22 mouse cellular contexts compared by ENCODE assay signal in the genomic region with DNA sequence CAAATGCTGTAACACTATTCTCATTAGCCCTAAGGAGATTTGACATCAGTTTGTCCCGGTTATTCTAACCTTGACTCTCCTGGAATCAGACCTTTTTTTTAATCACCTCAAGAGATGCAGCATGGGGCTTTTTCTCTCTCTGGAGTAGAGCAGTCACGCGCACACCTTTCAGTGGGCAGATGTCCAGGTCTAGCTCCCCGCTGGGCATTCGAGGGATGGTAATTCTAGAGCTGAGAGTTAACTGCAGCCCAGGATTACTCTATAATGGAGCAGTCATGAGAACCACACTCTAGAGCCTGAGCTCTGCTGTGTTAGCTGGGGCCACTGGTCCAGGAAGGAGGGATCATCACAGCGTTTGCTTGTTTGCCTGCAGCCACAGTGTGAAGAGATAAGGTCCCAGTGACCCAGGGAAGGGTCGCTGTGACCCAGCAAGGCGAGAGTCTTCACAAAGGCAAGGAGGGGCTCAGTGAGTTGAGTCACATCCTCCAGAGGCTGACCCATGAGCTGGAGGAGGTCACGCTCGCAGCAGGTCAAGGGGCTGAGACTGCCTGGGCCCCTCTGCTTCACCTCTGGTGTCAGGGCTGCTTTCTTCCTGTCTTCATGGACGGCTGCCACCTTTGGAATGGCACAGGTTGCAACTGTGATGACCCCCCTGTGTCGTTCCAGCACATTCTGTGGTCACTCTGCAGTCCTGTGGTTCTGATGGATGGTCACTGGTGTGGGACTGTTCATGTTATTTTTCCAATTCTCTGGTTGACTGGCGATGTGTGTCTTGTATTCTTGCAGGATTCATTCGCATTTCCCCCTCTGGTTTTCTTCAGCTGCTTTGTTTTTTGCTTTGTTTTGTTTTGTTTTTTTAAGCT. TPM values are rescaled to one million over a fixed set of nuclear protein-coding genes. Genes with fewer than 3 reads are reported as not detected.
DNase-seq lines count a peak whose midpoint lies in the region; ATAC-seq and TF ChIP-seq lines count a peak whose summit lies in the region.
"Had no signal": no experiment of that assay in that cellular context is flagged by ENCODE, and none has a peak within 500 bp of the region (broad histone marks: within the 10 kb centered on the region; RNA-seq: fewer than 3 reads in every experiment).

No protein-coding gene starts in this region.

- peaks cover 22% of the 10 kb centered on the region for H3K4me1 ChIP-seq in kidney, embryonic 15.5 days
- peaks cover 9% of the 10 kb centered on the region; the same call in 1 of the 2 replicates for H3K4me1 ChIP-seq in kidney, adult 2 months (ENCODE audit: control insufficient read depth, insufficient read depth, low read length)
- H3K4me1 ChIP-seq in limb, embryonic 10.5 days, result peaks cover 5% of the 10 kb centered on the region; the same call in 1 of the 2 replicates
- H3K4me1 ChIP-seq: embryonic facial prominence, embryonic 12.5 days; forebrain, embryonic 15.5 days; hindbrain, embryonic 12.5 days; neural tube, embryonic 15.5 days had no signal

- no peak overlapping the region for H3K9ac ChIP-seq in kidney, embryonic 15.5 days
- H3K9ac ChIP-seq: embryonic facial prominence, embryonic 12.5 days; forebrain, embryonic 15.5 days; hindbrain, embryonic 12.5 days; liver, postnatal 0 days; neural tube, embryonic 15.5 days had no signal

- H3K27ac ChIP-seq in kidney, embryonic 15.5 days, result no peak overlapping the region
- H3K27ac ChIP-seq in kidney, adult 2 months (ENCODE audit: insufficient read depth, low read depth, low read length), result no peak overlapping the region
- H3K27ac ChIP-seq in limb, embryonic 10.5 days, result no peak overlapping the region
- H3K27ac ChIP-seq: embryonic facial prominence, embryonic 12.5 days; forebrain, embryonic 15.5 days; hindbrain, embryonic 12.5 days; neural tube, embryonic 15.5 days; stomach, postnatal 0 days had no signal

- ATAC-seq in kidney, embryonic 15.5 days (replicated peaks; ENCODE audit: low FRiP score), result no peak; the same call in 1 of the 2 replicates
- ATAC-seq: forebrain, embryonic 15.5 days; liver, postnatal 0 days had no signal

- 31% methylated on average over 14 of the region's 14 CpGs for WGBS in kidney, embryonic 15.5 days
- 24% methylated on average over 14 of the region's 14 CpGs for WGBS in kidney, adult 2 months
- 58% methylated on average over 14 of the region's 14 CpGs for WGBS in limb, embryonic 10.5 days

- no peaks in the 10 kb centered on the region for H3K36me3 ChIP-seq in kidney, embryonic 15.5 days
- no peaks in the 10 kb centered on the region for H3K36me3 ChIP-seq in kidney, adult 2 months (ENCODE audit: control insufficient read depth, insufficient read depth, low read length)
- no peaks in the 10 kb centered on the region for H3K36me3 ChIP-seq in limb, embryonic 10.5 days
- H3K36me3 ChIP-seq: embryonic facial prominence, embryonic 12.5 days; forebrain, embryonic 15.5 days; hindbrain, embryonic 12.5 days; neural tube, embryonic 15.5 days had no signal

- no peaks in the 10 kb centered on the region for H3K9me3 ChIP-seq in kidney, embryonic 15.5 days (replicated peaks)
- no peaks in the 10 kb centered on the region for H3K9me3 ChIP-seq in limb, embryonic 10.5 days (replicated peaks)
- H3K9me3 ChIP-seq: embryonic facial prominence, embryonic 12.5 days; forebrain, embryonic 15.5 days; hindbrain, embryonic 12.5 days; neural tube, embryonic 15.5 days had no signal

- H3K4me3 ChIP-seq in kidney, embryonic 15.5 days (replicated peaks), result no peak overlapping the region
- H3K4me3 ChIP-seq in kidney, adult 2 months (ENCODE audit: insufficient read depth, low read depth, low read length), result no peak overlapping the region
- H3K4me3 ChIP-seq in limb, embryonic 10.5 days, result no peak overlapping the region
- H3K4me3 ChIP-seq: embryonic facial prominence, embryonic 12.5 days; forebrain, embryonic 15.5 days; hindbrain, embryonic 12.5 days; neural tube, embryonic 15.5 days had no signal

- no peak for TF ChIP-seq POLR2A in kidney, adult 2 months (IDR thresholded peaks at IDR 0.05; ENCODE audit: low read depth, low read length)

- DNase-seq in kidney, adult 18-20 months, result peak; percentile 16
- peak; percentile 14 for DNase-seq in embryo, embryonic 9.5 days (ENCODE audit: extremely low spot score)
- peak; percentile 56 for DNase-seq in kidney, adult 2 months
- DNase-seq in kidney, postnatal 25 days, result peak; percentile 27 to 55
- no peak for DNase-seq in right cerebral cortex, postnatal 14 days
- DNase-seq in limb, embryonic 10.5 days (ENCODE audit: low spot score), result no peak
- DNase-seq: adrenal gland, adult 2 months; cerebellum, adult 9-10 months; heart, postnatal 14 days; liver, postnatal 0 days; lung, postnatal 10 days; midbrain, embryonic 14.5 days had no signal

- TF ChIP-seq CTCF in kidney, adult 2 months (conservative IDR thresholded peaks at IDR 0.05; ENCODE audit: insufficient read depth, insufficient read length, low read depth, low read length), result no peak

- no peak overlapping the region for H3K4me2 ChIP-seq in kidney, embryonic 15.5 days
- H3K4me2 ChIP-seq: embryonic facial prominence, embryonic 12.5 days; forebrain, embryonic 15.5 days; heart, embryonic 11.5 days; hindbrain, embryonic 12.5 days; neural tube, embryonic 15.5 days had no signal

- H3K27me3 ChIP-seq in kidney, embryonic 15.5 days, result peaks cover 10% of the 10 kb centered on the region; the same call in 1 of the 2 replicates
- no peaks in the 10 kb centered on the region for H3K27me3 ChIP-seq in kidney, adult 2 months (replicated peaks; ENCODE audit: control insufficient read depth, insufficient read depth, low read length)
- no peaks in the 10 kb centered on the region for H3K27me3 ChIP-seq in limb, embryonic 10.5 days (ENCODE audit: low read depth, poor library complexity, severe bottlenecking)
- H3K27me3 ChIP-seq: embryonic facial prominence, embryonic 12.5 days; forebrain, embryonic 15.5 days; hindbrain, embryonic 12.5 days; neural tube, embryonic 15.5 days had no signal

RNA-seq across cellular contexts. Expression of a gene that starts 9.9 kb away (rescaled TPM):
- polyA plus RNA-seq in kidney, embryonic 15.5 days (2015; fragmentation: Nextera tagmentation; extraction: Ambion mirVana), result not detected in 2 replicates
- polyA plus RNA-seq in kidney, adult 2 months (2012; rRNA removed), result not detected in 2 replicates
- polyA plus RNA-seq in limb, embryonic 10.5 days (2016; fragmentation: Nextera tagmentation; extraction: Ambion mirVana), result not detected in 2 replicates
- polyA plus RNA-seq: adrenal gland, adult 2 months; embryonic facial prominence, embryonic 12.5 days; forebrain, embryonic 15.5 days; gonadal fat pad, adult 2 months; heart, embryonic 11.5 days; hindbrain, embryonic 12.5 days; large intestine, adult 2 months; liver, adult 2 months; liver, postnatal 0 days; midbrain, embryonic 14.5 days; stomach, postnatal 0 days had no signal

RNA-seq across cellular contexts. Expression of a gene that starts 15.8 kb away (rescaled TPM):
- not detected in 2 replicates for polyA plus RNA-seq in kidney, embryonic 15.5 days (2015; fragmentation: Nextera tagmentation; extraction: Ambion mirVana)
- 0.08 TPM in 1 of 2 replicates, not detected in the other for polyA plus RNA-seq in kidney, adult 2 months (2012; rRNA removed)
- not detected in 2 replicates for polyA plus RNA-seq in limb, embryonic 10.5 days (2016; fragmentation: Nextera tagmentation; extraction: Ambion mirVana)
- polyA plus RNA-seq: embryonic facial prominence, embryonic 12.5 days; forebrain, embryonic 15.5 days; gonadal fat pad, adult 2 months; heart, embryonic 11.5 days; hindbrain, embryonic 12.5 days; liver, adult 2 months; midbrain, embryonic 14.5 days; neural tube, embryonic 15.5 days had no signal

RNA-seq across cellular contexts. Expression of a gene that starts 25.5 kb away (rescaled TPM):
- polyA plus RNA-seq in kidney, embryonic 15.5 days (2015; fragmentation: Nextera tagmentation; extraction: Ambion mirVana), result 0.31 TPM in 1 of 2 replicates, not detected in the other
- polyA plus RNA-seq in kidney, adult 2 months (2012; rRNA removed), result not detected in 2 replicates
- not detected in 2 replicates for polyA plus RNA-seq in limb, embryonic 10.5 days (2016; fragmentation: Nextera tagmentation; extraction: Ambion mirVana)
- polyA plus RNA-seq: adrenal gland, adult 2 months; forebrain, embryonic 15.5 days; gonadal fat pad, adult 2 months; heart, embryonic 11.5 days; hindbrain, embryonic 12.5 days; liver, adult 2 months; liver, postnatal 0 days; midbrain, embryonic 14.5 days had no signal

RNA-seq across cellular contexts. Expression of a gene that starts 33.8 kb away (rescaled TPM):
- not detected in 2 replicates for polyA plus RNA-seq in kidney, embryonic 15.5 days (2015; fragmentation: Nextera tagmentation; extraction: Ambion mirVana)
- not detected in 2 replicates for polyA plus RNA-seq in kidney, adult 2 months (2012; rRNA removed)
- polyA plus RNA-seq in limb, embryonic 10.5 days (2016; fragmentation: Nextera tagmentation; extraction: Ambion mirVana), result not detected in 2 replicates
- polyA plus RNA-seq: adrenal gland, adult 2 months; embryonic facial prominence, embryonic 12.5 days; forebrain, embryonic 15.5 days; gonadal fat pad, adult 2 months; heart, embryonic 11.5 days; hindbrain, embryonic 12.5 days; liver, adult 2 months; liver, postnatal 0 days; neural tube, embryonic 15.5 days; stomach, postnatal 0 days had no signal

RNA-seq across cellular contexts. Expression of a gene that starts 43.3 kb away (rescaled TPM):
- polyA plus RNA-seq in kidney, embryonic 15.5 days (2015; fragmentation: Nextera tagmentation; extraction: Ambion mirVana), result not detected in 2 replicates
- polyA plus RNA-seq in kidney, adult 2 months (2012; rRNA removed), result not detected in 2 replicates
- polyA plus RNA-seq in limb, embryonic 10.5 days (2016; fragmentation: Nextera tagmentation; extraction: Ambion mirVana), result not detected in 2 replicates
- polyA plus RNA-seq: adrenal gland, adult 2 months; embryonic facial prominence, embryonic 12.5 days; forebrain, embryonic 15.5 days; gonadal fat pad, adult 2 months; heart, embryonic 11.5 days; hindbrain, embryonic 12.5 days; large intestine, adult 2 months; liver, adult 2 months; liver, postnatal 0 days; midbrain, embryonic 14.5 days; neural tube, embryonic 15.5 days; stomach, postnatal 0 days had no signal

Comparison
In these comparisons a context has a peak if more than half of its experiments do, and no peak if none do; other contexts are left out.
1. DNase-seq: peak in kidney, adult 18-20 months (single experiment), embryo, embryonic 9.5 days (single experiment), kidney, adult 2 months (single experiment) and kidney, postnatal 25 days (2 of 2); none in right cerebral cortex, postnatal 14 days (single experiment) and limb, embryonic 10.5 days (single experiment).